Mouse (Mus musculus): ENCODE measurements around the gene Hoxc11.

- no peak for TF ChIP-seq CTCF (IDR thresholded peaks at IDR 0.05; ENCODE audit: control insufficient read depth, insufficient read depth, insufficient read length)
- TF ChIP-seq USF1 (IDR thresholded peaks at IDR 0.05; ENCODE audit: low read depth) = no peak
- no peak for TF ChIP-seq MAX (IDR thresholded peaks at IDR 0.05)
- TF ChIP-seq MYOD1 (IDR thresholded peaks at IDR 0.05; ENCODE audit: control insufficient read depth, insufficient read length, low read depth) = no peak
- TF ChIP-seq CEBPB (IDR thresholded peaks at IDR 0.05; ENCODE audit: low read depth) = no peak
These were observed 33.9 kb downstream of the Hoxc11 start for GRCm38 (mm10) chr15:102988078-102988477.
